Mouse (Mus musculus): ENCODE measurements around the gene Luc7l3. TPM values are rescaled to one million over a fixed set of nuclear protein-coding genes. Genes with fewer than 3 reads are reported as not detected.

Gene Luc7l3
- polyA plus RNA-seq, 1 experiment from 2014 or later: 113 TPM

DNA sequence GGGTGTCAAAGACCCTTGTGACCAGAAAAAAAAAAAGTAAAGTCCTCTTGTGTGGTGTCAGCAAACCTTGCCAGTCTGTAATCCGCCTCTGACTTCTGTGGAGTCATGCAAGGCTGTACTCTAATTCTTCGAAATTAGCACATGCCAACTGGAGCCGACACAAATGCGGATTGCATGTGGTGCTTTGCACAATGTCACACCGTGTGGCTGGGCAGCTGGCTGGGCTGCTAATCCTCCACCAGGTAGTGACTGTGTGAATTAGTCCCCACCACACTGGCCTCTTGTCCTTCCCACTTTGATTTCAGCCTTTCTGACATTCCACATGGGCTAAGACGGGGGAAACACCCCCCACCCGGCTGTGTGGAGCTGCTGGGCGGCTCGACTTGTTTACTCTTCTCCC is 82.1 kb downstream of the Luc7l3 start:
- H3K9me3 ChIP-seq (ENCODE audit: control insufficient read depth, low read length): no peaks in the 10 kb centered on the region
- H3K27me3 ChIP-seq (replicated peaks; ENCODE audit: control insufficient read depth, insufficient read depth, low read length): no peaks in the 10 kb centered on the region
- H3K4me1 ChIP-seq (ENCODE audit: control insufficient read depth, insufficient read depth, low read depth, low read length): peaks cover 20% of the 10 kb centered on the region
- WGBS: 38% methylated on average over 9 of the region's 9 CpGs
- H3K4me3 ChIP-seq (ENCODE audit: low read length): no peak overlapping the region
- H3K27ac ChIP-seq (ENCODE audit: low read depth, low read length): no peak overlapping the region
- 0 out of 2 replicates have a peak, but pooled peaks have one; percentile 30 for ATAC-seq
- no peak overlapping the region for H3K9ac ChIP-seq (ENCODE audit: low read depth, low read length)
- no peaks in the 10 kb centered on the region for H3K36me3 ChIP-seq (ENCODE audit: control insufficient read depth, insufficient read depth, low read length)
- no peak overlapping the region for H3K4me2 ChIP-seq (ENCODE audit: low read length)

DNA sequence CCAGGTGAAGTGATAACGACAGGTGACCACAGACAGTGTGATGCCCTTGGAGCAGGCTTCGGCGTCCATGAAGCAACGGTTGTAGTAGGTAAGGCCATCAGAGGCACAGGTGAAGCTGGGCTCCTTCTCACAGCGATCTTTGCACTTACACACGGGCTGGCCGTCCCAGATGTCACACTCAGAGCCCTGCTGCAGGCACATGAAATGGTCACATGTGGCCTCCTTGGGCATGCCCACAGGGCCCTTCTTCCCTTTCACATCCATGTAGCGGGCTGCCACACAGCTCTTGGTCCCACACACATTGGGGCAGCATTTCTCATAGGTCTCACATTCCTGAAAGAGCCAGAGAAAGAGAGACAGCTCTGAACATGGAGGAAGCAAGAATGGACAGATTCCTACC is 83.0 kb downstream of the Luc7l3 start:
- no peak for ATAC-seq
- Histone ChIP-seq H3K4me3 (ENCODE audit: low read length) (no peak overlapping the region), H3K9me3 (ENCODE audit: control insufficient read depth, low read length) (no peaks in the 10 kb centered on the region), H3K9ac (ENCODE audit: low read depth, low read length) (no peak overlapping the region), H3K27me3 (replicated peaks; ENCODE audit: control insufficient read depth, insufficient read depth, low read length) (no peaks in the 10 kb centered on the region), H3K4me2 (ENCODE audit: low read length) (no peak overlapping the region), H3K36me3 (ENCODE audit: control insufficient read depth, insufficient read depth, low read length) (no peaks in the 10 kb centered on the region), H3K4me1 (ENCODE audit: control insufficient read depth, insufficient read depth, low read depth, low read length) (peaks cover 18% of the 10 kb centered on the region), H3K27ac (ENCODE audit: low read depth, low read length) (no peak overlapping the region)
- WGBS: 96% methylated on average over 8 of the region's 8 CpGs

Other genes starting within 250 kb of the Luc7l3 start
- gene Tob1, start 110.5 kb downstream of the Luc7l3 start, polyA plus RNA-seq (2015; fragmentation: Nextera tagmentation; extraction: Ambion mirVana): 29.1 and 29.2 TPM in 2 replicates
- gene Wfikkn2, start 76.0 kb downstream of the Luc7l3 start, polyA plus RNA-seq (2015; fragmentation: Nextera tagmentation; extraction: Ambion mirVana): 9.3 and 10.2 TPM in 2 replicates
- gene Gm21885, start 40.1 kb downstream of the Luc7l3 start, polyA plus RNA-seq (2015; fragmentation: Nextera tagmentation; extraction: Ambion mirVana): 0.86 TPM in 1 of 2 replicates, not detected in the other
- gene Ankrd40, start 6.0 kb upstream of the Luc7l3 start, polyA plus RNA-seq (2015; fragmentation: Nextera tagmentation; extraction: Ambion mirVana): 9.2 and 9.4 TPM in 2 replicates
- gene Abcc3, start 71.0 kb upstream of the Luc7l3 start, polyA plus RNA-seq (2015; fragmentation: Nextera tagmentation; extraction: Ambion mirVana): 0.91 and 1.3 TPM in 2 replicates
- 15.1 and 20.5 TPM in 2 replicates for gene Cacna1g, start 152.2 kb upstream of the Luc7l3 start, polyA plus RNA-seq (2015; fragmentation: Nextera tagmentation; extraction: Ambion mirVana)
- gene Spata20, start 164.2 kb upstream of the Luc7l3 start, polyA plus RNA-seq (2015; fragmentation: Nextera tagmentation; extraction: Ambion mirVana): 0.64 and 0.81 TPM in 2 replicates
- 2.8 and 3.0 TPM in 2 replicates for gene Epn3, start 178.0 kb upstream of the Luc7l3 start, polyA plus RNA-seq (2015; fragmentation: Nextera tagmentation; extraction: Ambion mirVana)
- gene Mycbpap, start 199.8 kb upstream of the Luc7l3 start, polyA plus RNA-seq (2015; fragmentation: Nextera tagmentation; extraction: Ambion mirVana): 3.7 and 5.5 TPM in 2 replicates
- gene Rsad1, start 227.3 kb upstream of the Luc7l3 start, polyA plus RNA-seq (2015; fragmentation: Nextera tagmentation; extraction: Ambion mirVana): 10.0 and 11.7 TPM in 2 replicates
- gene Chad, start 243.1 kb upstream of the Luc7l3 start, polyA plus RNA-seq (2015; fragmentation: Nextera tagmentation; extraction: Ambion mirVana): 0.39 and 0.72 TPM in 2 replicates